Mouse (Mus musculus) heart, postnatal 0 days (tissue): ENCODE data around the gene Ercc1.
A peak's percentile ranks its signal among the peaks of the same experiment; 100 is the strongest.

Source experiments
- CTCF ChIP-seq: IDR thresholded peaks from 2 replicates; pipeline ENCODE4 v1.5.1; 2016; ENCODE audit warnings: antibody characterized with exemption, control low read depth, low read depth
- EP300 ChIP-seq: IDR thresholded peaks from 2 replicates; pipeline ENCODE4 v1.6.1; 2016; ENCODE audit warnings: antibody characterized with exemption, low read depth

- peak; percentile 89 for TF ChIP-seq CTCF
- no peak for TF ChIP-seq EP300
Observed at GRCm38 (mm10) chr7:19303770-19304169, 40.8 kb upstream of the Ercc1 start.
